Comparison of ENCODE assay signal across 8 mouse cellular contexts in the genomic region with DNA sequence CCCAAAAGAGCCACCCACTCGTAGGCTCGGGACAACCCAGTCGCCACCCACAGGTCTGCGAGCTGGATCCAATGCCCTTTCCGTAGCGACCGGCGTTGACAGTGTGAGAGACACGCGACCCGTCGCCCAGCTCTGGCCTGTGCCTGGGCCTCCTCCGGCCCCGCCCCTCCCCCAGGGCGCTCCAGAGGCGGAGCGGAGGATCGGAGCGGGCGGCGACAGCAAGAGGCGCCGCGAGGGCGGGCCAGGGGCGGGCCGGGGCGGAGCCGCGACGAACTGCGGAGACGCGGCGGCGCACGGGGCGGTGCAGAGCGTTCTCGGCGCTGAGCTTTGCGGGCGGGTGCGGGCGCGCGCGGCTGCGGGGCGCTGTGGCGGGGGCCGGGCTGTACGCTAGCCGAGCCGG. TPM values are rescaled to one million over a fixed set of nuclear protein-coding genes. Genes with fewer than 3 reads are reported as not detected.
DNase-seq lines count a peak whose midpoint lies in the region; ATAC-seq lines count a peak whose summit lies in the region.

Hs6st1 (plus strand) TSS at position 325 of the 400 bp plus-strand sequence.

- H3K4me3 ChIP-seq in hindbrain, embryonic 15.5 days, result peak within 1 kb of the TSS; percentile 95

- H3K4me1 ChIP-seq in hindbrain, embryonic 15.5 days (replicated peaks), result peaks cover 67% of the 10 kb centered on the region

- WGBS in hindbrain, embryonic 15.5 days, result under 1% methylated on average over 36 of the region's 55 CpGs

- no peaks in the 10 kb centered on the region for H3K27me3 ChIP-seq in hindbrain, embryonic 15.5 days

- H3K4me2 ChIP-seq in hindbrain, embryonic 15.5 days, result peak within 1 kb of the TSS; percentile 86

- peak within 1 kb of the TSS; percentile 87 for H3K27ac ChIP-seq in hindbrain, embryonic 15.5 days (replicated peaks)

- DNase-seq in R1 (ENCODE audit: low read depth, low spot score), result peak; percentile 91
- peak; percentile 95 to 98 for DNase-seq in cerebellum, postnatal 25 days
- peak; percentile 91 to 92 for DNase-seq in frontal cortex, postnatal 36 days (ENCODE audit: low spot score in 2 of 2)
- DNase-seq in left cerebral cortex, adult 11 months (ENCODE audit: low spot score), result peak; percentile 87
- peak; percentile 95 to 97 for DNase-seq in lung, postnatal 4 days
- peak; percentile 91 for DNase-seq in retina, postnatal 7 days (ENCODE audit: low read depth, low spot score)
- DNase-seq in urinary bladder, adult 2 months (ENCODE audit: low spot score), result peak; percentile 93

- H3K36me3 ChIP-seq in hindbrain, embryonic 15.5 days, result no peaks in the 10 kb centered on the region

- ATAC-seq in hindbrain, embryonic 15.5 days (ENCODE audit: low FRiP score, low read depth), result peak; percentile 94

- no peaks in the 10 kb centered on the region for H3K9me3 ChIP-seq in hindbrain, embryonic 15.5 days

- H3K9ac ChIP-seq in hindbrain, embryonic 15.5 days, result peak within 1 kb of the TSS; percentile 84

RNA-seq across cellular contexts. Expression of gene Hs6st1, which starts in this region (rescaled TPM):
- 31.0 and 31.3 TPM in 2 replicates for polyA plus RNA-seq in hindbrain, embryonic 15.5 days (2015; fragmentation: Nextera tagmentation; extraction: Ambion mirVana)
- polyA plus RNA-seq in urinary bladder, adult 2 months (2012; rRNA removed), result 29.0 and 30.1 TPM in 2 replicates

Comparison
In these comparisons a context has a peak if more than half of its experiments do, and no peak if none do; other contexts are left out.
1. Peak in every context shown above with its lines: DNase-seq, ATAC-seq, H3K4me3 ChIP-seq and H3K27ac ChIP-seq.